Mouse (Mus musculus): ENCODE results near the gene Col1a1. TPM values are rescaled to one million over a fixed set of nuclear protein-coding genes. Genes with fewer than 3 reads are reported as not detected.
A peak's percentile ranks its signal among the peaks of the same experiment; 100 is the strongest.
"Not testable (repeated sequence)": the region's sequence is repeated elsewhere in the genome, so short reads cannot be mapped to it uniquely, and the experiment has no call there.

Col1a1 gene
- total RNA-seq, 2 experiments from 2014 or later, result 20.4 to 40.2 TPM

DNA sequence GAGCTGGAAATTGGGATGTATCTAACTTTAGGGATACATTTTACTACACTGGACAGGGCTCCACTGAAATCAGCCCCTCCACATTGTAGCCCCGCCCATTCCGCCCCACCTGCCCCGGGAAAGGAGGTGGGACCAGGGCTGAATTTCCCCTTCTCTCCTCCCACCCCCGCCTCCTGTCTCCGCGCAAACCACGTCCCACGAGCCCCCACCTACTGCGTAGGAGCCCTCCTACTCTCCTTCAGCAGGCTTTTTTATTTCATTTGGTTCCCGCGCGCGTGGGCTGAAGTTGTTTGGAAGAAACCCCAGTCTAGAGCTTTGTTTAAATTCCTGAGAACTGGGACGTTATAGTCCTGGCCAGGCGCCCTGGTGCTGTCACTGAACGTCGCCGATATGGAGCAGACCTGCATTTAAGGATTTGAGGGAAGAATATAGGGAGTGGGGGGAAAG, 1.3 kb downstream of the Col1a1 start:
- peak in 1 of 2 experiments; percentile 28 for DNase-seq (ENCODE audit: low spot score in 2 of 2)

DNA sequence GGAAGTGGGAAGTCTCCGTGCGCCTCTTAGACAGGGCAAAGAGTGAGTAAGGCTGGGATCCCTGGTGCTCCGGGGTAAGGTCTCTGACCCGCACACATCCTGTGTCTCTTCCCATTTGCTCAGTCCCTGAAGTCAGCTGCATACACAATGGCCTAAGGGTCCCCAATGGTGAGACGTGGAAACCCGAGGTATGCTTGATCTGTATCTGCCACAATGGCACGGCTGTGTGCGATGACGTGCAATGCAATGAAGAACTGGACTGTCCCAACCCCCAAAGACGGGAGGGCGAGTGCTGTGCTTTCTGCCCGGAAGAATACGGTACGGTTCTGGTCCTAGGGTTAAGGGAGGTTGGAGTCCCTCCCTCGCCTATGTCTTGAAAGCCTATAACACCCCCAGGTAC, 1.8 kb downstream of the Col1a1 start:
- DNase-seq (ENCODE audit: low spot score in 2 of 2), result no peak

DNA sequence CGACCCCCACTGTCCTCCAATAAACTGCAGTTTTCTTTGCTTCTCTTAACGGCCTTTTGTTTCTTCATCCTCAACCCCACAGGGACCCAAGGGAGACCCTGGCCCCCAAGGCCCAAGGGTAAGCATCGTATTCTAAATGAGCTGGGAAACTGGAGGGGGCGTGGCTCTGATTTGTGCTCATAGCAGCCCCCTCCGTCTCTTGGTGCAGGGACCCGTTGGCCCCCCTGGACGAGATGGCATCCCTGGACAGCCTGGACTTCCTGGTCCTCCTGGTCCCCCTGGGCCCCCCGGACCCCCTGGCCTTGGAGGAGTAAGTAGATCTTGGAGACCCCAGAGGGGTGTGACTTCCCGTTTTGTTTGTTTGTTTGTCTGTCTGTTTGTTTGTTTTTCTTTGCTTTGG, 2.3 kb downstream of the Col1a1 start:
- no peak for DNase-seq (ENCODE audit: low spot score in 2 of 2)

DNA sequence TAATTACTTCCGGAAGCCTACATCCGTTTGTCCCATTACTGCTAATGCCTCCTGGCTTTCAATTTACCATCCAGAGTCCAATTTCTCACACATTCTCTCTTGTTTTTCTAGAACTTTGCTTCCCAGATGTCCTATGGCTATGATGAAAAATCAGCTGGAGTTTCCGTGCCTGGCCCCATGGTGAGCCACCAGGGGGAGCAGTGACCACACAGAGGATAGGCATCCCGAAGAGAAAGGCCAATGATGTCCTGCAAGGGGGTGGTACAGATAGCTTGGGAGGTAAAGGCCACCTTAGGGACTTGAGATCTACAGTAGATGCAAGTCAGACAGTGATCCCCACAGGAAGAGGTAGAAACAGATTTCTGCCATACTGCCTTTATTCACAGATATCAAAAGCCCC, 3.3 kb downstream of the Col1a1 start:
- peak; percentile 74 to 80 for DNase-seq (ENCODE audit: low spot score in 2 of 2)

- DNase-seq (ENCODE audit: low spot score in 2 of 2), result no peak
Measured at GRCm38 (mm10) chr11:94941121-94941520, 5.1 kb downstream of the Col1a1 start.

- DNase-seq (ENCODE audit: low spot score in 2 of 2), result no peak
Measured at GRCm38 (mm10) chr11:94941776-94942175, 5.8 kb downstream of the Col1a1 start.

DNA sequence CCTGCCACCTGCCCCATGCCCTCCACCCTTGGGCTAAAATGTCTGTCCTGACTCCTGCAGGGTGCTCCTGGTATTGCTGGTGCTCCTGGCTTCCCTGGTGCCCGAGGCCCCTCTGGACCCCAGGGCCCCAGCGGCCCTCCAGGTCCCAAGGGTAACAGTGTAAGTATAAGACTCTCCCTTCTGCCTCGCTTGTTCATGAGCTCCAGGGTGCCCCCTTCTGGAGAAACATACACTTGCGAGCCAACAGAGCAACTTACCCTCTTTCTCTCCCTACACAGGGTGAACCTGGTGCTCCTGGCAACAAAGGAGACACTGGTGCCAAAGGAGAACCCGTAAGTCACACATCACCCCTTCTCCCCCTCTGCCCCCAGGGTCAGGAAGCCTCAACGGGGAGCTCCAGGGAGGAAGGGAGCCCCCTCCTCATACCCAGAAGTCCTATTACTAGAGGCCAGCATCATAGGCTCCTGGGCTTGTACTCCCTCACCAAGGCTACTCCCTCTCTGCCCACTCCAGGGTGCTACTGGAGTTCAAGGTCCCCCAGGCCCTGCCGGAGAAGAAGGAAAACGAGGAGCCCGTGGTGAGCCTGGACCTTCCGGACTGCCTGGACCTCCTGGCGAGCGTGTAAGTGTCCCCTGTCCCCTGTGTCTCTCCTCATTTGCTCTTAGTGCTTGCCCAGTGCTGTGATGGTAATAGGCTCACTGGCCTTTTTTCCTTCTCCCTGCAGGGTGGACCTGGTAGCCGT, 6.4 kb downstream of the Col1a1 start:
- peak; percentile 30 to 51 for DNase-seq (ENCODE audit: low spot score in 2 of 2)

DNA sequence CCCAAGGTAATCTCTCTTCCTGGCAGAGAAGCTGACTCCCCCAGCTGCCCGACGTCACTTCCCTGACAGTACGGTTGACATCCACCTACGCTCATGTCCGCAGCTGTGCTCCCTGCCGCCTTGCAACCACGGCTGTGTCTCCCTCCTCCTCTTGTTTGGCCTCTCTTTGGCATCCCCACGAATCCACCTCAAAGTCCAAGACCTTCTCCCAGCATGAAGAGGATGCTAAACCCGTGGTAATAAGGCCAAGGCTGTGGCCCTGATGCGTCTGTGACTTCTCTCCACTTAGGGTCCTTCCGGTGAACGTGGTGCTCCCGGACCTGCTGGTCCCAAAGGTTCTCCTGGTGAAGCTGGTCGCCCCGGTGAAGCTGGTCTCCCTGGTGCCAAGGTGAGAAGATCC, 7.0 kb downstream of the Col1a1 start:
- DNase-seq (ENCODE audit: low spot score in 2 of 2), result no peak

- DNase-seq (ENCODE audit: low spot score in 2 of 2), result no peak
Measured at GRCm38 (mm10) chr11:94944295-94944694, 8.3 kb downstream of the Col1a1 start.

GRCm38 (mm10) chr11:94945236-94945635, 9.2 kb downstream of the Col1a1 start:
- no peak for DNase-seq (ENCODE audit: low spot score in 2 of 2)

DNA sequence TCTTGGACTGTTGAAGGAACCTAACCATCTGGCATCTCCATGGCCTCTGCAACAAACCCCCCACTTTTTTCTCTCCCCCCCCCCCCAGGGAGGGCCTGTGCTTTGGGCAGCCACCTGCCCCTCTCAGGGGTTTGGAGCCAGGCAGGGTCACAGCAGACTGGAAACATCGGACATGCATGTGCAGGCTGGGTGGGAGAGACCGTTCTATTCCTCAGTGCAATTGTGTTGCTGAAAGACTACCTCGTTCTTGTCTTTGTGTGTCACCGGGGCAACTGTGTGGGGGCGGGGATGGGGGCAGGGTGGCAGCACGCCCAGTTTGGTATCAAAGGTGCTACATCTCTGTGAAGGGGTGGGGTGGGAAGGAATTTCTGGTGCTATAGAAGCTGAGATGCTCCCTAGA, 16.1 kb downstream of the Col1a1 start:
- no peak for DNase-seq (ENCODE audit: low spot score in 2 of 2)

DNA sequence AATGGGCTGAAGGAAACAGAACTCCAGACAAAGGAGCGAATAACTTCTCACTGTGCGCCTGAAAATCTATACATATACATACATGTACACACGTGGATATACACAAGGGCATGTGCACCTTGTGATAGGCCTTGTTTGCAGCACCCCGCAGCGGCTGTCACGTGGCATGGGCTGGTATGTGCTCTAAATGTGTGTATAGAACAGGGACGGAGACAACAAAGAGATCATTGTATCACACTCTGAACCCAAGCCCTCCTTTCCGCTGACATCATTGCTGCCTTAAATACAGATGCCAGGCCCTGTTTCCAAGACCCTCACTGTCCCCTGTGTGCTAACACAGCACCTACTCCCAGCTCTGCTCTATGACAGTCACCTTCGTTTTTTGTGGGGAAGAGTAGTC, 19.1 kb downstream of the Col1a1 start:
- DNase-seq (ENCODE audit: low spot score in 2 of 2), result no peak

DNA sequence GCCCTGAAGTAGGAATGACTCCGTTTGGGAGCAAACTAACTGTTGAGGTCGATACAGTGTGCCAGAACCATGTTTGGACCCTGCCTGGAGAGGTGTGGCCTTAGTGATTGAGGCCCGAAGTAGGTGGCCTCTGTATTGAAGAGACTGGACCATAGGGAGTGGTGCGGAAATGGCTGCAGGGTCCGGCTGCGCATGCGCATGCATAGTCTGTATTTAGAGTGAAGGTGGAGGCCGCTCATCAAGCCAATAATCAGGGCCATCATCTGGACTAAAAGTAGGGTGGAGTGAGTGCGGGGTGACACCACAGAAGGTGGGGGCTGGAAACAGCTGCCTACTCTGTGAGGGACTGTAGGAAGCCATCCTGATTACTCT, 21.7 kb downstream of the Col1a1 start:
- DNase-seq (ENCODE audit: low spot score in 2 of 2), result no peak

- DNase-seq (ENCODE audit: low spot score in 2 of 2), result peak; percentile 32 to 62
Measured at GRCm38 (mm10) chr11:94958065-94958858, 22.2 kb downstream of the Col1a1 start.

DNA sequence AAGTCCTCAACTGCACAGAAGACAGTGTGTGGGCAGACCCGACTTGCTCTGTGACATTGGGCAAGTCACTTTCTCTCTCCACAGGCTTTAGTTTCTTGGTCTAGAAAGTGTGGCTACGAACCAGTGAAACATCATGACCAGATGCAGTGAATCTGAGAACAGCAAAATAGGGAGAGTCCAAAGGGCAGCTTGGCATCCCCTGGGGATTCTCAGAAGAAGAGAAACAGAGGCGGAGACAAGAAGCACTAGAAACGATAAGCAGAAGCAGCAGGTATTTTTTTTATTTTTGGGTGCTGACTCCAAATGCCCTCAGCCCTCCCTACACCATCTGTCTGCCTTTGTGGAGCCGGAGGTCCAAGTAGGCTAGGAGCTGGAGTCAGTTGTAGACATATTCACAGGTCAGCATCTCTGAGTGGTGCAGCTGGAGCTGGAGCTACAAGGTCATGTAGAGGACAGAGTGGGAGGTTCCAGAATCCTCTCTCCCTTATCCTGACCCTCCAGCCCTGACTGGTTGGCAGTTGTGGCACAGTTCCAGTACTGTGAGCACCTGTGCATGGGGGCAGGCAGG, 26.6 kb downstream of the Col1a1 start:
- DNase-seq (ENCODE audit: low spot score in 2 of 2), result no peak

DNA sequence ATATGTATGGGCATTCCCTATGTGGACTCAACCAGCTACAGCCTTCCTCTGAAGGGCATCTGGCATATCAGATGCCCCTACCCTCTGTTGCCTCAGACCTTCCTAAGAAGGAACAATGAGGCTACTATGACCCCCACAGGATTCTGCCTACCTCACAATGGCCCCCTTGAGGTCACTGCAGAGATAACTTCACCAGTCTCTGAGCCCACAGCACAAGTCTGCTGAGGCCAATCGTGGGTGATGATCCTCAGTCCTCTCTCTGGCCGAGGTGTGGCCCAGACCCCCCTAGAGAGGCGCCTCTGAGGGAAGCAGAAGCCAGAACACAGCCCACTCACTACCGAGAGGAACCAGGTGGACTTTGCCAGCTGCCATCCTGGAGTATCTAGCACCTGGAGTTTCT, 31.4 kb downstream of the Col1a1 start, which contains the start of gene Hils1:
Gene Hils1, plus strand, starts transcription at position 175 of the 400 bp plus-strand sequence.
- no peak for DNase-seq (ENCODE audit: low spot score in 2 of 2)

- no peak for DNase-seq (ENCODE audit: low spot score in 2 of 2)
Measured at GRCm38 (mm10) chr11:94968187-94968586, 32.2 kb downstream of the Col1a1 start.

DNA sequence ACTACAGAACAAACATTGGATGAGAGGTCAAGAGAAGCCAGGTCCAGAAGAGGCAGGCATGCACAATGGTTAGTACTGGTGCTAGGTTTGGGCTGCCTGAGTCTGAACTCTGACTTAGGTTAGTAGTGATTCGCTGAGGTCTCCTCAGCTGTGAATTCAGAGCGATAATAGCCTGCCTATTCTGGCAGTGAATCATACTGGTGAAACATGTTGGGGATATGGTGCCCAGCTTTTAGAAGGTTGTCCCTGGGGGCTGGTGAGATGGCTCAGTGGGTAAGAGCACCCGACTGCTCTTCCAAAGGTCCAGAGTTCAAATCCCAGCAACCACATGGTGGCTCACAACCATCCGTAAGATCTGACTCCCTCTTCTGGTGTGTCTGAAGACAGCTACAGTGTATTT, 33.7 kb downstream of the Col1a1 start:
- not testable (repeated sequence) for DNase-seq (ENCODE audit: low spot score in 2 of 2)

GRCm38 (mm10) chr11:94970210-94970943, 34.4 kb downstream of the Col1a1 start:
- peak; percentile 59 to 62 for DNase-seq (ENCODE audit: low spot score in 2 of 2)

DNA sequence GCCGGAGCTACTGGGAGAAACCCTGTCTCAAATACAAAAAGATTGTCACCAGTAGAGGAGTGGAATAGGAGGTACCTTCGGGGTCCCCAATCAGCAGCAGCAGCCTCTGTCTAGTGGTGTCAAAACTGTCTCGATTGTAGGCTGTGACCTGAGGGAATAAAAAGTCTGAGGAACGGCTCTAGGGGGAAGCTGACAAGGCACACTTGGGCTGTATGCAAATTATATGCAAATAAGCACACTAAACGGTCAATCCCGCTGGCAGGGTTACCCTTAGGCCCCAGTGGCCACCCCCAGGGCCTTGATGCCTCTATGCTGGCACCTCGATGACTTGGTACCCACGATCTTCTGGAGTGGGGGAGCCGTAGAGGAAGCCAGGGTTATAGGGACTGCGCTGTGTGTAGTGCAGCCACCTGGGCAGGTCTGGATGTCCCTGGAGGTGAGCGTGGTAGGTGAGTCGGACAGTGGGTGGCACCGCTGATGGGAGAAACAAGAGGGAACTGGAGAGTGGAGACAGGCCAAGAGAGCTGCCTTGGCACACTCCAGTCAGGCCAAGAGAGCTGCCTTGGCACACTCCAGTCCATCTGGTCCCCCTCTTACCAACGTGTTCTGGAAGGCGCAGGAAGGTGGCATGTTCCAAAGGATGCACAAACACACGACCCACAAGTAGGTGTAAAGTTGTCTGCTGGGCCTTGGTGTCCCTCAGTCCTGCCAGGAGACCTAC, 36.0 kb downstream of the Col1a1 start:
- DNase-seq (ENCODE audit: low spot score in 2 of 2), result no peak

- no peak for DNase-seq (ENCODE audit: low spot score in 2 of 2)
Measured at GRCm38 (mm10) chr11:94972887-94973286, 36.9 kb downstream of the Col1a1 start.
